Mouse (Mus musculus) thymus, adult 2 months (tissue): ENCODE measurements around the gene Gpr156.

Source experiments
- CTCF ChIP-seq: fragments of 200-500 bp; IDR thresholded peaks from 2 replicates; pipeline ENCODE4 v1.5.1; 2012; ENCODE audit warnings: mild to moderate bottlenecking, control low read depth, low read length, moderate library complexity, borderline replicate concordance; ENCODE audit not compliant: control insufficient read depth, poor library complexity, insufficient read depth; ENCODE audit errors: extremely low read depth
- POLR2A ChIP-seq: fragments of 200-500 bp; IDR thresholded peaks from 2 replicates; pipeline ENCODE4 v1.6.1; 2012; ENCODE audit warnings: mild to moderate bottlenecking, low read length, control low read depth, moderate library complexity; ENCODE audit not compliant: control insufficient read depth, poor library complexity, insufficient read depth; ENCODE audit errors: extremely low read depth

DNA sequence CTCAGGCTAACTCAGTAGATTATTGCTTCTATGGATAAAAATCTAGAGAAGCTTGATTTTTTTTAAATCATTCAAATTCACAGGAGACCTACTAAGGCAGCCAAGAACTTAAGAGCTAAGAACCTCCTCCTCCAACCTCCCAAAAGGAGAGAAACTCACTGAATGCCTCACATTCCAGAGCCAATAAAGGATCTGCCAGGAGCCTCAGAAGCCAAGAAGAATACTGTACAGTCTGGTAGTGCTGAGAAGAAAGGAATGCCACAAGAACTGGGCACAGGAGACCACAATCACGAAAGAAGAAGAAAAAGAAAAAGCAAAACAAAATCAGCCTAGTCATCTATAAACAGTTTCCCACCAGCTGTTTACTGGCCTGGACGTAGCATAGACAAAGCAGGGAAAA is 12.7 kb downstream of the Gpr156 start:
- no peak for TF ChIP-seq CTCF
- no peak for TF ChIP-seq POLR2A
